Comparison of ENCODE assay signal across 15 mouse cellular contexts in genomic region chr13:45643780-45644395, GRCm38 (mm10).
DNase-seq lines count a peak whose midpoint lies in the region; ATAC-seq and TF ChIP-seq lines count a peak whose summit lies in the region.
"Had no signal": no experiment of that assay in that cellular context is flagged by ENCODE, and none has a peak within 500 bp of the region (broad histone marks: within the 10 kb centered on the region; RNA-seq: fewer than 3 reads in every experiment).

No protein-coding gene starts in this region.

- peaks cover 47% of the 10 kb centered on the region for H3K4me1 ChIP-seq in heart, embryonic 12.5 days (replicated peaks)
- peaks cover 7% of the 10 kb centered on the region; the same call in 1 of the 2 replicates for H3K4me1 ChIP-seq in midbrain, embryonic 14.5 days (ENCODE audit: control insufficient read depth, insufficient read depth, low read length)
- peaks cover 5% of the 10 kb centered on the region for H3K4me1 ChIP-seq in midbrain, embryonic 10.5 days
- H3K4me1 ChIP-seq in thymus, adult 2 months (replicated peaks; ENCODE audit: control insufficient read depth, insufficient read depth, low read length), result no peaks in the 10 kb centered on the region

- intact Hi-C loops in heart, postnatal 25 days (cut with DNase I), result no loop called here

- no peak overlapping the region for H3K9ac ChIP-seq in heart, embryonic 12.5 days
- no peak overlapping the region for H3K9ac ChIP-seq in midbrain, embryonic 14.5 days (replicated peaks; ENCODE audit: low read length)
- H3K9ac ChIP-seq: neural tube, embryonic 13.5 days had no signal

- peak overlapping the region; percentile 84 for H3K27ac ChIP-seq in heart, embryonic 12.5 days (ENCODE audit: poor library complexity, severe bottlenecking)
- H3K27ac ChIP-seq in midbrain, embryonic 14.5 days (replicated peaks; ENCODE audit: low read depth, low read length), result no peak overlapping the region
- no peak overlapping the region for H3K27ac ChIP-seq in midbrain, embryonic 10.5 days (replicated peaks)
- H3K27ac ChIP-seq in thymus, adult 2 months (ENCODE audit: control insufficient read depth, insufficient read depth, low read length), result no peak overlapping the region
- H3K27ac ChIP-seq: neural tube, embryonic 13.5 days; stomach, postnatal 0 days had no signal

- H3K36me3 ChIP-seq in heart, embryonic 12.5 days, result 0 out of 2 replicates have a peak, but pooled peaks cover 3% of the 10 kb centered on the region
- no peaks in the 10 kb centered on the region for H3K36me3 ChIP-seq in midbrain, embryonic 14.5 days (ENCODE audit: control insufficient read depth, insufficient read depth, low read length)
- H3K36me3 ChIP-seq in midbrain, embryonic 10.5 days, result no peaks in the 10 kb centered on the region
- no peaks in the 10 kb centered on the region for H3K36me3 ChIP-seq in thymus, adult 2 months (ENCODE audit: control insufficient read depth, insufficient read depth, low read length)
- H3K36me3 ChIP-seq: neural tube, embryonic 13.5 days had no signal

- no peak overlapping the region for H3K4me3 ChIP-seq in heart, embryonic 12.5 days
- H3K4me3 ChIP-seq in midbrain, embryonic 14.5 days (replicated peaks; ENCODE audit: low read depth, low read length), result no peak overlapping the region
- no peak overlapping the region for H3K4me3 ChIP-seq in midbrain, embryonic 10.5 days
- no peak overlapping the region for H3K4me3 ChIP-seq in thymus, adult 2 months (ENCODE audit: control insufficient read depth, insufficient read depth, low read length)
- H3K4me3 ChIP-seq: neural tube, embryonic 13.5 days had no signal

- DNase-seq in heart, postnatal 25 days (ENCODE audit: low spot score), result no peak
- DNase-seq in midbrain, embryonic 14.5 days, result peak; percentile 50
- DNase-seq in midbrain, embryonic 10.5 days (ENCODE audit: low spot score), result no peak
- DNase-seq in forelimb bud, embryonic 11.5 days (ENCODE audit: low read depth, low spot score), result peak; percentile 23
- DNase-seq in kidney, postnatal 36 days, result no peak
- no peak for DNase-seq in thymus, adult 2 months
- DNase-seq: adrenal gland, adult 8-10 months; gastrocnemius, postnatal 36 days; heart, postnatal 36 days; spleen, adult 18-20 months; thymus, postnatal 4 days had no signal

- no peak overlapping the region for H3K4me2 ChIP-seq in heart, embryonic 12.5 days
- no peak overlapping the region for H3K4me2 ChIP-seq in midbrain, embryonic 14.5 days (ENCODE audit: low read length)
- H3K4me2 ChIP-seq: neural tube, embryonic 13.5 days had no signal

- no peak for TF ChIP-seq POLR2A in thymus, adult 2 months (IDR thresholded peaks at IDR 0.05; ENCODE audit: control insufficient read depth, extremely low read depth, insufficient read depth, low read length, poor library complexity)

- TF ChIP-seq CTCF in thymus, adult 2 months (IDR thresholded peaks at IDR 0.05; ENCODE audit: borderline replicate concordance, control insufficient read depth, extremely low read depth, insufficient read depth, low read length, poor library complexity), result no peak

- WGBS in heart, embryonic 12.5 days, result 61% methylated on average over 6 of the region's 6 CpGs
- 76% methylated on average over 6 of the region's 6 CpGs for WGBS in midbrain, embryonic 14.5 days
- WGBS in midbrain, embryonic 10.5 days, result 78% methylated on average over 6 of the region's 6 CpGs
- WGBS in thymus, adult 2 months, result 91% methylated on average over 6 of the region's 6 CpGs

- no peaks in the 10 kb centered on the region for H3K9me3 ChIP-seq in heart, embryonic 12.5 days (replicated peaks)
- no peaks in the 10 kb centered on the region for H3K9me3 ChIP-seq in midbrain, embryonic 14.5 days (ENCODE audit: control insufficient read depth, low read length)
- no peaks in the 10 kb centered on the region for H3K9me3 ChIP-seq in midbrain, embryonic 10.5 days (replicated peaks)
- H3K9me3 ChIP-seq: neural tube, embryonic 13.5 days had no signal

- ATAC-seq in heart, embryonic 12.5 days (ENCODE audit: insufficient number of reproducible peaks, low FRiP score), result no peak
- no peak for ATAC-seq in midbrain, embryonic 14.5 days (ENCODE audit: low FRiP score, low TSS enrichment)
- ATAC-seq: forebrain, embryonic 16.5 days had no signal

- H3K27me3 ChIP-seq in heart, embryonic 12.5 days (replicated peaks), result no peaks in the 10 kb centered on the region
- H3K27me3 ChIP-seq in midbrain, embryonic 14.5 days (ENCODE audit: control insufficient read depth, insufficient read depth, low read length), result no peaks in the 10 kb centered on the region
- no peaks in the 10 kb centered on the region for H3K27me3 ChIP-seq in midbrain, embryonic 10.5 days (ENCODE audit: low read depth, poor library complexity, severe bottlenecking)
- H3K27me3 ChIP-seq in thymus, adult 2 months (ENCODE audit: control insufficient read depth, insufficient read depth, low read length), result no peaks in the 10 kb centered on the region
- H3K27me3 ChIP-seq: neural tube, embryonic 13.5 days had no signal

Comparison
In these comparisons a context has a peak if more than half of its experiments do, and no peak if none do; other contexts are left out.
1. DNase-seq: peak in midbrain, embryonic 14.5 days (single experiment) and forelimb bud, embryonic 11.5 days (single experiment); none in heart, postnatal 25 days (single experiment), midbrain, embryonic 10.5 days (single experiment), kidney, postnatal 36 days (0 of 2) and thymus, adult 2 months (single experiment).